ENCODE assay signal across 12 mouse cellular contexts in genomic region chr11:86759226-86759625, GRCm38 (mm10). TPM values are rescaled to one million over a fixed set of nuclear protein-coding genes. Genes with fewer than 3 reads are reported as not detected.
DNase-seq lines count a peak whose midpoint lies in the region; ATAC-seq and TF ChIP-seq lines count a peak whose summit lies in the region.
"Had no signal": no experiment of that assay in that cellular context is flagged by ENCODE, and none has a peak within 500 bp of the region (broad histone marks: within the 10 kb centered on the region; RNA-seq: fewer than 3 reads in every experiment).

No protein-coding gene starts in this region.

- H3K27ac ChIP-seq in heart, embryonic 10.5 days: peak overlapping the region; percentile 98; the same call in 1 of the 2 replicates
- 0 out of 2 replicates have a peak overlapping the region, but pooled peaks have one; percentile 7 for H3K27ac ChIP-seq in lung, postnatal 0 days (ENCODE audit: low read length)
- H3K27ac ChIP-seq in hindbrain, embryonic 14.5 days: peak overlapping the region; percentile 99
- peak overlapping the region; percentile 99 for H3K27ac ChIP-seq in midbrain, postnatal 0 days (ENCODE audit: low read depth, low read length)
- H3K27ac ChIP-seq in kidney, embryonic 16.5 days (ENCODE audit: low read length): no peak overlapping the region

- H3K9ac ChIP-seq in lung, postnatal 0 days (replicated peaks; ENCODE audit: low read depth): no peak overlapping the region; the same call in 1 of the 2 replicates
- H3K9ac ChIP-seq in hindbrain, embryonic 14.5 days: peak overlapping the region; percentile 96
- H3K9ac ChIP-seq in midbrain, postnatal 0 days (replicated peaks; ENCODE audit: low read length, poor library complexity, severe bottlenecking): no peak overlapping the region
- no peak overlapping the region for H3K9ac ChIP-seq in kidney, embryonic 16.5 days (replicated peaks; ENCODE audit: low read length)

- no peak for TF ChIP-seq EP300 in lung, postnatal 0 days (IDR thresholded peaks at IDR 0.05)

- no peaks in the 10 kb centered on the region for H3K9me3 ChIP-seq in heart, embryonic 10.5 days
- H3K9me3 ChIP-seq in lung, postnatal 0 days (ENCODE audit: low read length): no peaks in the 10 kb centered on the region
- no peaks in the 10 kb centered on the region for H3K9me3 ChIP-seq in hindbrain, embryonic 14.5 days (ENCODE audit: control insufficient read depth, low read length)
- H3K9me3 ChIP-seq in midbrain, postnatal 0 days (ENCODE audit: low read length): no peaks in the 10 kb centered on the region
- no peaks in the 10 kb centered on the region for H3K9me3 ChIP-seq in kidney, embryonic 16.5 days (ENCODE audit: low read length)
- H3K9me3 ChIP-seq: embryonic facial prominence, embryonic 12.5 days had no signal

- H3K4me2 ChIP-seq in lung, postnatal 0 days (replicated peaks; ENCODE audit: low read depth, low read length): no peak overlapping the region
- H3K4me2 ChIP-seq in hindbrain, embryonic 14.5 days (replicated peaks): peak overlapping the region; percentile 64; the same call in 1 of the 2 replicates
- 0 out of 2 replicates have a peak overlapping the region, but pooled peaks have one; percentile 73 for H3K4me2 ChIP-seq in midbrain, postnatal 0 days (ENCODE audit: low read depth, low read length, poor library complexity, severe bottlenecking)
- no peak overlapping the region for H3K4me2 ChIP-seq in kidney, embryonic 16.5 days (replicated peaks; ENCODE audit: low read depth, low read length)

- intact Hi-C loops in heart, postnatal 10 days (cut with DNase I): loop anchor here (5.0 kb wide), 1 partner anchor 78 kb away; no protein-coding TSS in a partner anchor

- no peaks in the 10 kb centered on the region for H3K27me3 ChIP-seq in heart, embryonic 10.5 days (ENCODE audit: insufficient read depth, poor library complexity, severe bottlenecking)
- H3K27me3 ChIP-seq in lung, postnatal 0 days (replicated peaks; ENCODE audit: insufficient read depth, low read length): no peaks in the 10 kb centered on the region
- H3K27me3 ChIP-seq in hindbrain, embryonic 14.5 days (ENCODE audit: control insufficient read depth, insufficient read depth, low read length): no peaks in the 10 kb centered on the region
- H3K27me3 ChIP-seq in midbrain, postnatal 0 days (ENCODE audit: insufficient read depth, low read length): no peaks in the 10 kb centered on the region
- no peaks in the 10 kb centered on the region for H3K27me3 ChIP-seq in kidney, embryonic 16.5 days (ENCODE audit: insufficient read depth, low read length)
- H3K27me3 ChIP-seq: embryonic facial prominence, embryonic 12.5 days had no signal

- 0 out of 2 replicates have a peak, but pooled peaks cover 3% of the 10 kb centered on the region for H3K36me3 ChIP-seq in heart, embryonic 10.5 days
- no peaks in the 10 kb centered on the region for H3K36me3 ChIP-seq in lung, postnatal 0 days (ENCODE audit: insufficient read depth, low read length)
- no peaks in the 10 kb centered on the region for H3K36me3 ChIP-seq in hindbrain, embryonic 14.5 days (replicated peaks; ENCODE audit: control insufficient read depth, insufficient read depth)
- no peaks in the 10 kb centered on the region for H3K36me3 ChIP-seq in midbrain, postnatal 0 days (ENCODE audit: insufficient read depth, low read length)
- H3K36me3 ChIP-seq in kidney, embryonic 16.5 days (ENCODE audit: insufficient read depth, low read length): no peaks in the 10 kb centered on the region
- H3K36me3 ChIP-seq: embryonic facial prominence, embryonic 12.5 days had no signal

- 91% methylated on average over 1 of the region's 1 CpGs for WGBS in heart, embryonic 10.5 days
- WGBS in lung, postnatal 0 days: 95% methylated on average over 1 of the region's 1 CpGs
- WGBS in hindbrain, embryonic 14.5 days: 94% methylated on average over 1 of the region's 1 CpGs
- WGBS in midbrain, postnatal 0 days: 98% methylated on average over 1 of the region's 1 CpGs
- 89% methylated on average over 1 of the region's 1 CpGs for WGBS in kidney, embryonic 16.5 days

- TF ChIP-seq CTCF in lung, postnatal 0 days (IDR thresholded peaks at IDR 0.05): no peak
- no peak for TF ChIP-seq CTCF in midbrain, postnatal 0 days (IDR thresholded peaks at IDR 0.05)

- ATAC-seq in lung, postnatal 0 days: no peak
- ATAC-seq in hindbrain, embryonic 14.5 days (ENCODE audit: low FRiP score): no peak
- ATAC-seq in midbrain, postnatal 0 days (ENCODE audit: low FRiP score): no peak
- ATAC-seq in kidney, embryonic 16.5 days (ENCODE audit: low FRiP score, low TSS enrichment): no peak

- DNase-seq in heart, embryonic 10.5 days (ENCODE audit: low spot score): no peak
- DNase-seq in heart, postnatal 10 days: no peak
- no peak for DNase-seq in lung, postnatal 0 days (ENCODE audit: low spot score)
- no peak for DNase-seq in lung, postnatal 36 days
- DNase-seq in hindbrain, embryonic 14.5 days (ENCODE audit: low spot score): no peak
- no peak for DNase-seq in midbrain, postnatal 0 days (ENCODE audit: low spot score)
- no peak for DNase-seq in Muller cell, postnatal 12 days (ENCODE audit: inconsistent ontology term)
- DNase-seq: cerebellum, adult 9-11 months; layer of hippocampus, postnatal 36 days; thymus, adult 2 months had no signal

- peaks cover 11% of the 10 kb centered on the region; the same call in 1 of the 2 replicates for H3K4me1 ChIP-seq in heart, embryonic 10.5 days
- H3K4me1 ChIP-seq in lung, postnatal 0 days (ENCODE audit: insufficient read depth, low read depth, low read length): peaks cover 10% of the 10 kb centered on the region; the same call in 1 of the 2 replicates
- peaks cover 25% of the 10 kb centered on the region for H3K4me1 ChIP-seq in hindbrain, embryonic 14.5 days (replicated peaks; ENCODE audit: control insufficient read depth, insufficient read depth, low read length)
- H3K4me1 ChIP-seq in midbrain, postnatal 0 days (ENCODE audit: insufficient read depth, low read length): no peaks in the 10 kb centered on the region; the same call in 1 of the 2 replicates
- peaks cover 18% of the 10 kb centered on the region for H3K4me1 ChIP-seq in kidney, embryonic 16.5 days (ENCODE audit: insufficient read depth, low read length)

- H3K4me3 ChIP-seq in heart, embryonic 10.5 days: peak overlapping the region; percentile 88; the same call in 1 of the 2 replicates
- H3K4me3 ChIP-seq in lung, postnatal 0 days (ENCODE audit: low read depth, low read length): no peak overlapping the region
- no peak overlapping the region for H3K4me3 ChIP-seq in hindbrain, embryonic 14.5 days (replicated peaks; ENCODE audit: low read length)
- H3K4me3 ChIP-seq in midbrain, postnatal 0 days (ENCODE audit: low read depth, low read length): no peak overlapping the region
- no peak overlapping the region for H3K4me3 ChIP-seq in kidney, embryonic 16.5 days (ENCODE audit: low read length)

RNA-seq across cellular contexts. Expression of gene Cltc, which starts 1.9 kb away (rescaled TPM):
- polyA plus RNA-seq in heart, embryonic 10.5 days (2016; fragmentation: Nextera tagmentation; extraction: Ambion mirVana): 143 and 206 TPM in 2 replicates
- total RNA-seq in heart, postnatal 10 days (2021): 100 to 1,000 TPM; 210 to 211 TPM
- polyA plus RNA-seq in lung, postnatal 0 days (2015; fragmentation: Nextera tagmentation; extraction: Ambion mirVana): 63.7 and 67.7 TPM in 2 replicates
- 226 and 247 TPM in 2 replicates for polyA plus RNA-seq in hindbrain, embryonic 14.5 days (2014; fragmentation: Nextera tagmentation; extraction: Ambion mirVana)
- total RNA-seq in midbrain, postnatal 0 days (2014; rRNA removed): 440 and 500 TPM in 2 replicates
- polyA plus RNA-seq in midbrain, postnatal 0 days (2015; fragmentation: Nextera tagmentation; extraction: Ambion mirVana): 136 and 140 TPM in 2 replicates
- 174 and 186 TPM in 2 replicates for polyA plus RNA-seq in kidney, embryonic 16.5 days (2015; fragmentation: Nextera tagmentation; extraction: Ambion mirVana)

RNA-seq across cellular contexts. Expression of gene Dhx40, which starts 48.3 kb away (rescaled TPM):
- 14.4 and 19.7 TPM in 2 replicates for polyA plus RNA-seq in heart, embryonic 10.5 days (2016; fragmentation: Nextera tagmentation; extraction: Ambion mirVana)
- 10 to 100 TPM; 19.7 to 21.5 TPM for total RNA-seq in heart, postnatal 10 days (2021)
- polyA plus RNA-seq in lung, postnatal 0 days (2015; fragmentation: Nextera tagmentation; extraction: Ambion mirVana): 18.9 and 20.7 TPM in 2 replicates
- polyA plus RNA-seq in hindbrain, embryonic 14.5 days (2014; fragmentation: Nextera tagmentation; extraction: Ambion mirVana): 22.3 and 24.0 TPM in 2 replicates
- total RNA-seq in midbrain, postnatal 0 days (2014; rRNA removed): 14.9 and 18.2 TPM in 2 replicates
- polyA plus RNA-seq in midbrain, postnatal 0 days (2015; fragmentation: Nextera tagmentation; extraction: Ambion mirVana): 10.2 and 11.1 TPM in 2 replicates
- 37.8 and 38.4 TPM in 2 replicates for polyA plus RNA-seq in kidney, embryonic 16.5 days (2015; fragmentation: Nextera tagmentation; extraction: Ambion mirVana)

Comparison
In these comparisons a context has a peak if more than half of its experiments do, and no peak if none do; other contexts are left out.
1. H3K4me2 ChIP-seq: peak in hindbrain, embryonic 14.5 days (single experiment) and midbrain, postnatal 0 days (single experiment); none in lung, postnatal 0 days (single experiment) and kidney, embryonic 16.5 days (single experiment).